Comparison of ENCODE assay signal across 8 mouse cellular contexts in the genomic region with DNA sequence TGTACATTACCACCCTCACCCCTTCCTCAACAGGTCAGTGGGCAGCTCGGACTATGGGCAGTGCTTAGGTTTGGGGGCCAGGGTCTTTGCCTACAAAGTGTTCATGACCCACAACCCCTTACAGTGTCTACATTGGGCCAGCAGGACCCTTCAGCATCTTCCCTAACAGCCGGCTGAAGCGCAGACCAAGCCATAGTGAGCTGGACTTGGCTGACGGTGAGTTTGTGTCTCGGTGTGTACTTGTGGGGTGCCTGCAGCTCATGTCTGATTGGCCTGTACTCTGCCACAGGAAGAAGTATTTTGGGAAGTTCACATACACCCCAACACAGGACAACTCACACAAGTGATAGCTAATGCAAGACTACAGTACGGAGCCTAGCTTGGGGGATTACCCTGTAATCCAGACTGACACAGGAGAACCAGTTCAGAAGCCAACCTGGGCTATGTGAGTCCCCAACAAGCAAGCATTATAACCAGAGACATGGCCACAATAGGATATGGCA. TPM values are rescaled to one million over a fixed set of nuclear protein-coding genes. Genes with fewer than 3 reads are reported as not detected.
DNase-seq lines count a peak whose midpoint lies in the region; ATAC-seq and TF ChIP-seq lines count a peak whose summit lies in the region.

No protein-coding gene starts in this region.

- no peak for ATAC-seq in kidney, embryonic 14.5 days (ENCODE audit: low FRiP score, low TSS enrichment)
- no peak for ATAC-seq in G1E (ENCODE audit: extremely low read depth, insufficient number of reproducible peaks, low FRiP score, poor library complexity, severe bottlenecking)
- no peak for ATAC-seq in embryonic facial prominence, embryonic 15.5 days (ENCODE audit: insufficient number of reproducible peaks, low FRiP score, low TSS enrichment, low read depth)
- no peak for ATAC-seq in limb, embryonic 14.5 days (ENCODE audit: low FRiP score, low read depth)

- peak overlapping the region; percentile 17; the same call in 1 of the 2 replicates for H3K4me2 ChIP-seq in kidney, embryonic 14.5 days (replicated peaks; ENCODE audit: low read depth, low read length)
- 0 out of 2 replicates have a peak overlapping the region, but pooled peaks have one; percentile 1 for H3K4me2 ChIP-seq in embryonic facial prominence, embryonic 15.5 days (replicated peaks)
- 0 out of 2 replicates have a peak overlapping the region, but pooled peaks have one; percentile 2 for H3K4me2 ChIP-seq in limb, embryonic 14.5 days (replicated peaks; ENCODE audit: low read depth, low read length, severe bottlenecking)

- no peak for TF ChIP-seq CTCF in G1E (IDR thresholded peaks at IDR 0.05; ENCODE audit: low read depth, low read length)

- peaks cover 64% of the 10 kb centered on the region for H3K27me3 ChIP-seq in kidney, embryonic 14.5 days (ENCODE audit: control insufficient read depth, insufficient read depth, low read length)
- no peaks in the 10 kb centered on the region for H3K27me3 ChIP-seq in G1E (ENCODE audit: insufficient read depth, low read length)
- H3K27me3 ChIP-seq in embryonic facial prominence, embryonic 15.5 days = peaks cover 53% of the 10 kb centered on the region
- H3K27me3 ChIP-seq in limb, embryonic 14.5 days (ENCODE audit: control insufficient read depth, insufficient read depth, low read length) = peaks cover 53% of the 10 kb centered on the region

- H3K9ac ChIP-seq in kidney, embryonic 14.5 days (ENCODE audit: low read depth, low read length) = no peak overlapping the region
- no peak overlapping the region for H3K9ac ChIP-seq in embryonic facial prominence, embryonic 15.5 days
- H3K9ac ChIP-seq in limb, embryonic 14.5 days (ENCODE audit: low read depth, low read length, severe bottlenecking) = no peak overlapping the region

- H3K27ac ChIP-seq in kidney, embryonic 14.5 days (ENCODE audit: low read depth, low read length) = no peak overlapping the region
- H3K27ac ChIP-seq in embryonic facial prominence, embryonic 15.5 days (replicated peaks) = no peak overlapping the region
- no peak overlapping the region for H3K27ac ChIP-seq in limb, embryonic 14.5 days (replicated peaks; ENCODE audit: low read depth, low read length)

- DNase-seq in kidney, postnatal 14 days = no peak
- no peak for DNase-seq in G1E (ENCODE audit: low spot score)
- DNase-seq in limb, embryonic 14.5 days (ENCODE audit: low spot score) = no peak
- no peak for DNase-seq in thymus, postnatal 36 days
- DNase-seq in right cerebral cortex, postnatal 25 days = no peak
- DNase-seq in cerebellum, adult 11 months = no peak

- TF ChIP-seq POLR2A in limb, embryonic 14.5 days (IDR thresholded peaks at IDR 0.05; ENCODE audit: borderline replicate concordance, extremely low read depth, insufficient read depth, insufficient read length) = no peak

- H3K9me3 ChIP-seq in kidney, embryonic 14.5 days (ENCODE audit: control insufficient read depth, low read length) = no peaks in the 10 kb centered on the region
- H3K9me3 ChIP-seq in G1E (replicated peaks) = no peaks in the 10 kb centered on the region
- H3K9me3 ChIP-seq in embryonic facial prominence, embryonic 15.5 days (replicated peaks) = no peaks in the 10 kb centered on the region
- no peaks in the 10 kb centered on the region for H3K9me3 ChIP-seq in limb, embryonic 14.5 days (ENCODE audit: control insufficient read depth, low read length)

- H3K4me3 ChIP-seq in kidney, embryonic 14.5 days (ENCODE audit: low read length) = no peak overlapping the region; the same call in 1 of the 2 replicates
- H3K4me3 ChIP-seq in G1E (ENCODE audit: low read depth, low read length) = peak overlapping the region; percentile 81
- H3K4me3 ChIP-seq in embryonic facial prominence, embryonic 15.5 days (replicated peaks) = no peak overlapping the region; the same call in 1 of the 2 replicates
- H3K4me3 ChIP-seq in limb, embryonic 14.5 days (replicated peaks; ENCODE audit: low read length) = no peak overlapping the region; the same call in 1 of the 2 replicates

- H3K4me1 ChIP-seq in kidney, embryonic 14.5 days (ENCODE audit: control insufficient read depth, insufficient read depth, low read length) = peaks cover 39% of the 10 kb centered on the region
- H3K4me1 ChIP-seq in G1E (ENCODE audit: insufficient read depth, low read depth, low read length) = peaks cover 66% of the 10 kb centered on the region
- H3K4me1 ChIP-seq in embryonic facial prominence, embryonic 15.5 days = peaks cover 64% of the 10 kb centered on the region
- H3K4me1 ChIP-seq in limb, embryonic 14.5 days (ENCODE audit: control insufficient read depth, insufficient read depth, low read length) = peaks cover 53% of the 10 kb centered on the region

- WGBS in kidney, embryonic 14.5 days = 79% methylated on average over 6 of the region's 6 CpGs
- WGBS in embryonic facial prominence, embryonic 15.5 days = 85% methylated on average over 6 of the region's 6 CpGs
- 79% methylated on average over 6 of the region's 6 CpGs for WGBS in limb, embryonic 14.5 days

- H3K36me3 ChIP-seq in kidney, embryonic 14.5 days (ENCODE audit: control insufficient read depth, insufficient read depth, low read length) = peaks cover 17% of the 10 kb centered on the region
- peaks cover 61% of the 10 kb centered on the region for H3K36me3 ChIP-seq in G1E (replicated peaks)
- H3K36me3 ChIP-seq in embryonic facial prominence, embryonic 15.5 days = peaks cover 31% of the 10 kb centered on the region
- peaks cover 47% of the 10 kb centered on the region for H3K36me3 ChIP-seq in limb, embryonic 14.5 days (ENCODE audit: control insufficient read depth, insufficient read depth, low read length)

RNA-seq across cellular contexts. Expression of a gene that starts 1.8 kb away (rescaled TPM):
- polyA plus RNA-seq in kidney, embryonic 14.5 days (2014; fragmentation: Nextera tagmentation; extraction: Ambion mirVana) = 6.3 and 8.9 TPM in 2 replicates
- total RNA-seq in G1E (2014; fragmentation: Nextera tagmentation) (136 and 138 TPM in 2 replicates), G1E (2017) (81.2 and 95.6 TPM in 2 replicates)
- 550 and 561 TPM in 2 replicates for polyA plus RNA-seq in G1E (2012)
- polyA plus RNA-seq in embryonic facial prominence, embryonic 15.5 days (2015; fragmentation: Nextera tagmentation; extraction: Ambion mirVana) = 5.8 and 6.0 TPM in 2 replicates
- polyA plus RNA-seq in limb, embryonic 14.5 days (2012; rRNA removed) = 7.1 and 7.6 TPM in 2 replicates
- polyA plus RNA-seq in limb, embryonic 14.5 days (2014; fragmentation: Nextera tagmentation; extraction: Ambion mirVana) = 5.6 and 6.2 TPM in 2 replicates

RNA-seq across cellular contexts. Expression of a gene that starts 15.4 kb away (rescaled TPM):
- 28.1 and 33.1 TPM in 2 replicates for polyA plus RNA-seq in kidney, embryonic 14.5 days (2014; fragmentation: Nextera tagmentation; extraction: Ambion mirVana)
- total RNA-seq in G1E (2014; fragmentation: Nextera tagmentation) = 120 and 125 TPM in 2 replicates
- 48.1 and 54.5 TPM in 2 replicates for total RNA-seq in G1E (2017)
- polyA plus RNA-seq in G1E (2012) = 207 and 224 TPM in 2 replicates
- 16.7 and 16.9 TPM in 2 replicates for polyA plus RNA-seq in embryonic facial prominence, embryonic 15.5 days (2015; fragmentation: Nextera tagmentation; extraction: Ambion mirVana)
- polyA plus RNA-seq in limb, embryonic 14.5 days (2012; rRNA removed) = 68.8 and 86.2 TPM in 2 replicates
- polyA plus RNA-seq in limb, embryonic 14.5 days (2014; fragmentation: Nextera tagmentation; extraction: Ambion mirVana) = 18.5 and 19.8 TPM in 2 replicates

RNA-seq across cellular contexts. Expression of a gene that starts 16.9 kb away (rescaled TPM):
- polyA plus RNA-seq in kidney, embryonic 14.5 days (2014; fragmentation: Nextera tagmentation; extraction: Ambion mirVana) = 65.4 and 82.3 TPM in 2 replicates
- total RNA-seq in G1E (2014; fragmentation: Nextera tagmentation) (63.3 and 64.9 TPM in 2 replicates), G1E (2017) (68.2 and 96.4 TPM in 2 replicates)
- polyA plus RNA-seq in G1E (2012) = 244 and 260 TPM in 2 replicates
- 69.1 and 78.2 TPM in 2 replicates for polyA plus RNA-seq in embryonic facial prominence, embryonic 15.5 days (2015; fragmentation: Nextera tagmentation; extraction: Ambion mirVana)
- polyA plus RNA-seq in limb, embryonic 14.5 days (2012; rRNA removed) = 144 and 158 TPM in 2 replicates
- 71.0 and 71.7 TPM in 2 replicates for polyA plus RNA-seq in limb, embryonic 14.5 days (2014; fragmentation: Nextera tagmentation; extraction: Ambion mirVana)

RNA-seq across cellular contexts. Expression of a gene that starts 19.8 kb away (rescaled TPM):
- 1.7 and 2.8 TPM in 2 replicates for polyA plus RNA-seq in kidney, embryonic 14.5 days (2014; fragmentation: Nextera tagmentation; extraction: Ambion mirVana)
- total RNA-seq in G1E (2014; fragmentation: Nextera tagmentation) = 39.9 and 54.3 TPM in 2 replicates
- 11.0 and 11.3 TPM in 2 replicates for total RNA-seq in G1E (2017)
- polyA plus RNA-seq in G1E (2012) = 35.2 and 42.7 TPM in 2 replicates
- polyA plus RNA-seq in embryonic facial prominence, embryonic 15.5 days (2015; fragmentation: Nextera tagmentation; extraction: Ambion mirVana) = 4.2 and 4.9 TPM in 2 replicates
- 4.3 and 4.8 TPM in 2 replicates for polyA plus RNA-seq in limb, embryonic 14.5 days (2012; rRNA removed)
- polyA plus RNA-seq in limb, embryonic 14.5 days (2014; fragmentation: Nextera tagmentation; extraction: Ambion mirVana) = 5.7 and 6.0 TPM in 2 replicates

RNA-seq across cellular contexts. Expression of a gene that starts 40.4 kb away (rescaled TPM):
- 81.9 and 88.9 TPM in 2 replicates for polyA plus RNA-seq in kidney, embryonic 14.5 days (2014; fragmentation: Nextera tagmentation; extraction: Ambion mirVana)
- total RNA-seq in G1E (2014; fragmentation: Nextera tagmentation) = 60.5 and 64.9 TPM in 2 replicates
- 43.1 and 48.5 TPM in 2 replicates for total RNA-seq in G1E (2017)
- polyA plus RNA-seq in G1E (2012) = 112 and 119 TPM in 2 replicates
- 79.7 and 83.9 TPM in 2 replicates for polyA plus RNA-seq in embryonic facial prominence, embryonic 15.5 days (2015; fragmentation: Nextera tagmentation; extraction: Ambion mirVana)
- polyA plus RNA-seq in limb, embryonic 14.5 days (2012; rRNA removed) = 33.3 and 38.2 TPM in 2 replicates
- 66.0 and 70.1 TPM in 2 replicates for polyA plus RNA-seq in limb, embryonic 14.5 days (2014; fragmentation: Nextera tagmentation; extraction: Ambion mirVana)

Comparison
In these comparisons a context has a peak if more than half of its experiments do, and no peak if none do; other contexts are left out.
1. RNA of a gene that starts 1.8 kb away (polyA plus RNA-seq): 550 to 561 TPM in G1E; 5.6 to 7.6 TPM in limb, embryonic 14.5 days, 6.3 to 8.9 TPM in kidney, embryonic 14.5 days and 5.8 to 6.0 TPM in embryonic facial prominence, embryonic 15.5 days; every median in the first group is over 10 times any median in the second.
2. Peak in every context shown above with its lines, with median percentiles within 50 percentile points of each other: H3K4me2 ChIP-seq.